Mouse (Mus musculus): ENCODE measurements around the gene Atp8a2. TPM values are rescaled to one million over a fixed set of nuclear protein-coding genes. Genes with fewer than 3 reads are reported as not detected.
"Not testable (repeated sequence)": the region's sequence is repeated elsewhere in the genome, so short reads cannot be mapped to it uniquely, and the experiment has no call there.

Gene Atp8a2
- total RNA-seq, 1 experiment = 0.62 TPM

- Histone ChIP-seq H3K4me1 (ENCODE audit: control insufficient read depth in 2 of 2, insufficient read depth in 2 of 2, low read length in 2 of 2, poor library complexity in 1 of 2) (no peaks in the 10 kb centered on the region), H3K27ac (ENCODE audit: insufficient read depth, low read depth, low read length, poor library complexity, severe bottlenecking) (no peak overlapping the region), H3K36me3 (ENCODE audit: control insufficient read depth, insufficient read depth, low read length, poor library complexity, severe bottlenecking) (no peaks in the 10 kb centered on the region), H3K4me3 (ENCODE audit: insufficient read depth in 1 of 2, low read depth in 1 of 2, low read length in 2 of 2, poor library complexity in 1 of 2, severe bottlenecking in 1 of 2) (no peak overlapping the region), H3K9me3 (ENCODE audit: control insufficient read depth, insufficient read depth, low read depth, low read length) (no peaks in the 10 kb centered on the region), H3K9ac (ENCODE audit: insufficient read depth, low read depth, low read length, poor library complexity, severe bottlenecking) (no peak overlapping the region)
- in situ Hi-C loops (cut with MboI; ENCODE audit: low sequenced_read_pairs in 2 of 2, unreplicated experiment in 2 of 2) = no loop called here
- TF ChIP-seq ZC3H11A (IDR thresholded peaks at IDR 0.05; ENCODE audit: borderline replicate concordance, low read depth, low read length) = no peak
- no peak for TF ChIP-seq MAFK (IDR thresholded peaks at IDR 0.05; ENCODE audit: insufficient read depth, low read depth, low read length)
- TF ChIP-seq ZNF384 (IDR thresholded peaks at IDR 0.05; ENCODE audit: low read depth, low read length) = no peak
- TF ChIP-seq HCFC1 (IDR thresholded peaks at IDR 0.05; ENCODE audit: borderline replicate concordance, insufficient read depth, low read length) = no peak
- TF ChIP-seq CHD2 (IDR thresholded peaks at IDR 0.05; ENCODE audit: low read depth, low read length) = no peak
- DNase-seq (ENCODE audit: low read depth, low spot score) = no peak
Measured at GRCm38 (mm10) chr14:59853139-59853538, 343.8 kb downstream of the Atp8a2 start.

- in situ Hi-C loops (cut with MboI; ENCODE audit: low sequenced_read_pairs in 2 of 2, unreplicated experiment in 2 of 2) = no loop called here
- H3K36me3 ChIP-seq (ENCODE audit: control insufficient read depth, insufficient read depth, low read length, poor library complexity, severe bottlenecking) = no peaks in the 10 kb centered on the region
- no peak overlapping the region for H3K27ac ChIP-seq (ENCODE audit: insufficient read depth, low read depth, low read length, poor library complexity, severe bottlenecking)
- H3K4me3 ChIP-seq (ENCODE audit: insufficient read depth in 1 of 2, low read depth in 1 of 2, low read length in 2 of 2, poor library complexity in 1 of 2, severe bottlenecking in 1 of 2) = no peak overlapping the region
- DNase-seq (ENCODE audit: low read depth, low spot score) = no peak
- no peaks in the 10 kb centered on the region for H3K4me1 ChIP-seq (ENCODE audit: control insufficient read depth in 2 of 2, insufficient read depth in 2 of 2, low read length in 2 of 2, poor library complexity in 1 of 2)
- no peaks in the 10 kb centered on the region for H3K9me3 ChIP-seq (ENCODE audit: control insufficient read depth, insufficient read depth, low read depth, low read length)
- no peak overlapping the region for H3K9ac ChIP-seq (ENCODE audit: insufficient read depth, low read depth, low read length, poor library complexity, severe bottlenecking)
- TF ChIP-seq ZNF384 (IDR thresholded peaks at IDR 0.05; ENCODE audit: low read depth, low read length) = no peak
- no peak for TF ChIP-seq MAFK (IDR thresholded peaks at IDR 0.05; ENCODE audit: insufficient read depth, low read depth, low read length)
- no peak for TF ChIP-seq CHD2 (IDR thresholded peaks at IDR 0.05; ENCODE audit: low read depth, low read length)
Measured at GRCm38 (mm10) chr14:59846609-59847375, 350.2 kb downstream of the Atp8a2 start.

- Histone ChIP-seq H3K27ac (ENCODE audit: insufficient read depth, low read depth, low read length, poor library complexity, severe bottlenecking) (no peak overlapping the region), H3K4me3 (ENCODE audit: insufficient read depth in 1 of 2, low read depth in 1 of 2, low read length in 2 of 2, poor library complexity in 1 of 2, severe bottlenecking in 1 of 2) (no peak overlapping the region), H3K4me1 (ENCODE audit: control insufficient read depth in 2 of 2, insufficient read depth in 2 of 2, low read length in 2 of 2, poor library complexity in 1 of 2) (no peaks in the 10 kb centered on the region), H3K9me3 (ENCODE audit: control insufficient read depth, insufficient read depth, low read depth, low read length) (no peaks in the 10 kb centered on the region), H3K9ac (ENCODE audit: insufficient read depth, low read depth, low read length, poor library complexity, severe bottlenecking) (no peak overlapping the region), H3K36me3 (ENCODE audit: control insufficient read depth, insufficient read depth, low read length, poor library complexity, severe bottlenecking) (no peaks in the 10 kb centered on the region)
- no peak for TF ChIP-seq ZNF384 (IDR thresholded peaks at IDR 0.05; ENCODE audit: low read depth, low read length)
- no peak for TF ChIP-seq CHD2 (IDR thresholded peaks at IDR 0.05; ENCODE audit: low read depth, low read length)
- no peak for TF ChIP-seq MAFK (IDR thresholded peaks at IDR 0.05; ENCODE audit: insufficient read depth, low read depth, low read length)
- no peak for TF ChIP-seq HCFC1 (IDR thresholded peaks at IDR 0.05; ENCODE audit: borderline replicate concordance, insufficient read depth, low read length)
- in situ Hi-C loops (cut with MboI; ENCODE audit: low sequenced_read_pairs in 2 of 2, unreplicated experiment in 2 of 2) = no loop called here
- DNase-seq (ENCODE audit: low read depth, low spot score) = no peak
Measured at GRCm38 (mm10) chr14:59843264-59843942, 353.6 kb downstream of the Atp8a2 start.

GRCm38 (mm10) chr14:59839951-59840720, 356.8 kb downstream of the Atp8a2 start:
- no peaks in the 10 kb centered on the region for H3K36me3 ChIP-seq (ENCODE audit: control insufficient read depth, insufficient read depth, low read length, poor library complexity, severe bottlenecking)
- no peaks in the 10 kb centered on the region for H3K4me1 ChIP-seq (ENCODE audit: control insufficient read depth in 2 of 2, insufficient read depth in 2 of 2, low read length in 2 of 2, poor library complexity in 1 of 2)
- TF ChIP-seq HCFC1 (IDR thresholded peaks at IDR 0.05; ENCODE audit: borderline replicate concordance, insufficient read depth, low read length) (no peak), ZNF384 (IDR thresholded peaks at IDR 0.05; ENCODE audit: low read depth, low read length) (no peak), CHD2 (IDR thresholded peaks at IDR 0.05; ENCODE audit: low read depth, low read length) (no peak), ZC3H11A (IDR thresholded peaks at IDR 0.05; ENCODE audit: borderline replicate concordance, low read depth, low read length) (no peak), MAFK (IDR thresholded peaks at IDR 0.05; ENCODE audit: insufficient read depth, low read depth, low read length) (no peak)
- no peak overlapping the region for H3K27ac ChIP-seq (ENCODE audit: insufficient read depth, low read depth, low read length, poor library complexity, severe bottlenecking)
- no peak for DNase-seq (ENCODE audit: low read depth, low spot score)
- H3K9me3 ChIP-seq (ENCODE audit: control insufficient read depth, insufficient read depth, low read depth, low read length) = no peaks in the 10 kb centered on the region
- H3K4me3 ChIP-seq (ENCODE audit: insufficient read depth in 1 of 2, low read depth in 1 of 2, low read length in 2 of 2, poor library complexity in 1 of 2, severe bottlenecking in 1 of 2) = no peak overlapping the region
- H3K9ac ChIP-seq (ENCODE audit: insufficient read depth, low read depth, low read length, poor library complexity, severe bottlenecking) = no peak overlapping the region
- in situ Hi-C loops (cut with MboI; ENCODE audit: low sequenced_read_pairs in 2 of 2, unreplicated experiment in 2 of 2) = no loop called here

- H3K27ac ChIP-seq (ENCODE audit: insufficient read depth, low read depth, low read length, poor library complexity, severe bottlenecking); in situ Hi-C loops (cut with MboI; ENCODE audit: low sequenced_read_pairs in 2 of 2, unreplicated experiment in 2 of 2); H3K9me3 ChIP-seq (ENCODE audit: control insufficient read depth, insufficient read depth, low read depth, low read length); H3K9ac ChIP-seq (ENCODE audit: insufficient read depth, low read depth, low read length, poor library complexity, severe bottlenecking); DNase-seq (ENCODE audit: low read depth, low spot score); H3K4me3 ChIP-seq (ENCODE audit: insufficient read depth in 1 of 2, low read depth in 1 of 2, low read length in 2 of 2, poor library complexity in 1 of 2, severe bottlenecking in 1 of 2); H3K4me1 ChIP-seq (ENCODE audit: control insufficient read depth in 2 of 2, insufficient read depth in 2 of 2, low read length in 2 of 2, poor library complexity in 1 of 2); H3K36me3 ChIP-seq (ENCODE audit: control insufficient read depth, insufficient read depth, low read length, poor library complexity, severe bottlenecking): not testable (repeated sequence)
Measured at GRCm38 (mm10) chr14:59838446-59839259, 358.3 kb downstream of the Atp8a2 start.

GRCm38 (mm10) chr14:59837691-59838241, 359.2 kb downstream of the Atp8a2 start:
- H3K27ac ChIP-seq (ENCODE audit: insufficient read depth, low read depth, low read length, poor library complexity, severe bottlenecking); in situ Hi-C loops (cut with MboI; ENCODE audit: low sequenced_read_pairs in 2 of 2, unreplicated experiment in 2 of 2); H3K9ac ChIP-seq (ENCODE audit: insufficient read depth, low read depth, low read length, poor library complexity, severe bottlenecking); H3K4me1 ChIP-seq (ENCODE audit: control insufficient read depth in 2 of 2, insufficient read depth in 2 of 2, low read length in 2 of 2, poor library complexity in 1 of 2); H3K36me3 ChIP-seq (ENCODE audit: control insufficient read depth, insufficient read depth, low read length, poor library complexity, severe bottlenecking); H3K9me3 ChIP-seq (ENCODE audit: control insufficient read depth, insufficient read depth, low read depth, low read length); H3K4me3 ChIP-seq (ENCODE audit: insufficient read depth in 1 of 2, low read depth in 1 of 2, low read length in 2 of 2, poor library complexity in 1 of 2, severe bottlenecking in 1 of 2); DNase-seq (ENCODE audit: low read depth, low spot score): not testable (repeated sequence)
